Mouse (Mus musculus): ENCODE measurements around the gene Tmem43. TPM values are rescaled to one million over a fixed set of nuclear protein-coding genes. Genes with fewer than 3 reads are reported as not detected.

The Tmem43 gene
- total and polyA plus RNA-seq, 2 experiments, result 4.5 to 9.4 TPM

DNA sequence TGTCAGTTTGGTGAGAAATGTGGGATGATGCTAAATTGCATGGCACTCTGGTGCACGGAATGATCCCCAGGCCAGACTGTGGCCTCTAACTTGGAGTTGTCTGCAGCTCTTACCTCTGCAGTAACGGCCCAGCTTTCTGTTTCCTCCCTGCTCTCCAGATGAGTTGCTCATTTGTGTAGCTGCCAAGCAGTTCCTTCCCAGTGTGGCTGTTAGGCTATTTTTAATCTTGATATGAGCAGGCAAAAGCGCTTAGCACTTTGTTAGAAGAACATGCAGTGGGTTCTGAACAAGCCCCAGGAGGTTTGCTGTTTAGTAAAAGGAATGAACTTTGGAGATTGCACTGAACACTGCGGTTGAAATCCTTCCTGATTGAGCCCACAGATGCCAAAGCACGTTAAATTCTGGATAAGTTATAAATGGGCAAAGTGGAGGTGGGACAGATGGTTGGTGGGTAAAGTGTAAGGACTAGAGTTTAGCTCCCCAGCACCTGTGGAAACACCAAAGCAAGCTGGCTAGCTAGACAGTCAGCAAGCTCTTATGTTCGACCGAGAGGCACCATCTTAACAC, 45.0 kb downstream of the Tmem43 start:
- DNase-seq (ENCODE audit: extremely low read depth, low read depth, low spot score), result no peak
- WGBS, result 91% methylated on average over 7 of the region's 7 CpGs
- Histone ChIP-seq H3K36me3 (ENCODE audit: control insufficient read depth, insufficient read depth, low read length) (peaks cover 19% of the 10 kb centered on the region; the same call in 1 of the 2 replicates), H3K27ac (replicated peaks; ENCODE audit: insufficient read depth, low read depth, low read length) (no peak overlapping the region), H3K4me3 (ENCODE audit: insufficient read depth, low read depth, low read length) (no peak overlapping the region), H3K9ac (ENCODE audit: low read depth, low read length) (no peak overlapping the region), H3K4me1 (ENCODE audit: control insufficient read depth, insufficient read depth, low read length) (peaks cover 7% of the 10 kb centered on the region), H3K79me2 (ENCODE audit: control insufficient read depth, insufficient read depth, low read length) (no peaks in the 10 kb centered on the region; the same call in 1 of the 2 replicates), H3K27me3 (ENCODE audit: control insufficient read depth, insufficient read depth, low read length) (no peaks in the 10 kb centered on the region)
- TF ChIP-seq POLR2A (IDR thresholded peaks at IDR 0.05; ENCODE audit: extremely low read depth, insufficient read depth, low read length) (no peak), CTCF (IDR thresholded peaks at IDR 0.05; ENCODE audit: low read depth, low read length) (no peak)

DNA sequence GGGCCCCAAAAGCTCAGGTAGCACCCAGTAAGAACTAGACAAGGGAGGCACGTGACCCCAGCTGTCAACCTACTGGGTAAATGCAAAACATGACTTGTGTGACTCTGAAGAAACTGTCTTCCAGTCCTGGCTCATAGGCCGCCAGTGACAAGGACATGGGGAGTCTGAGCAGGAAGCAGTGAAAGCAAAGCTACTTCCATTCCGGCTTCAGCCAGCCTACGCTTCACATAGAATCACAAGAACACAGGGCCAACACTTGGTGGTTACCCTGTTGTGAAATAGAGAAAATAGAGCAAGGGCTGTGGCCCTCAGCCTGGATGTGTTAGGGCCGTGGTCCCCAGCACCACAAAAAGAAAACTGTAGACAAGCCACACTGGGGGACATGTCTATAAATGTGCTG, 49.3 kb downstream of the Tmem43 start:
- Histone ChIP-seq H3K4me3 (ENCODE audit: insufficient read depth, low read depth, low read length) (no peak overlapping the region), H3K27ac (replicated peaks; ENCODE audit: insufficient read depth, low read depth, low read length) (no peak overlapping the region), H3K27me3 (ENCODE audit: control insufficient read depth, insufficient read depth, low read length) (no peaks in the 10 kb centered on the region), H3K36me3 (ENCODE audit: control insufficient read depth, insufficient read depth, low read length) (peaks cover 19% of the 10 kb centered on the region; the same call in 1 of the 2 replicates), H3K4me1 (ENCODE audit: control insufficient read depth, insufficient read depth, low read length) (no peaks in the 10 kb centered on the region), H3K79me2 (ENCODE audit: control insufficient read depth, insufficient read depth, low read length) (no peaks in the 10 kb centered on the region), H3K9ac (ENCODE audit: low read depth, low read length) (no peak overlapping the region)
- DNase-seq (ENCODE audit: extremely low read depth, low read depth, low spot score), result no peak
- no peak for TF ChIP-seq CTCF (IDR thresholded peaks at IDR 0.05; ENCODE audit: low read depth, low read length)
- TF ChIP-seq POLR2A (IDR thresholded peaks at IDR 0.05; ENCODE audit: extremely low read depth, insufficient read depth, low read length), result no peak
- 98% methylated on average over 5 of the region's 5 CpGs for WGBS

DNA sequence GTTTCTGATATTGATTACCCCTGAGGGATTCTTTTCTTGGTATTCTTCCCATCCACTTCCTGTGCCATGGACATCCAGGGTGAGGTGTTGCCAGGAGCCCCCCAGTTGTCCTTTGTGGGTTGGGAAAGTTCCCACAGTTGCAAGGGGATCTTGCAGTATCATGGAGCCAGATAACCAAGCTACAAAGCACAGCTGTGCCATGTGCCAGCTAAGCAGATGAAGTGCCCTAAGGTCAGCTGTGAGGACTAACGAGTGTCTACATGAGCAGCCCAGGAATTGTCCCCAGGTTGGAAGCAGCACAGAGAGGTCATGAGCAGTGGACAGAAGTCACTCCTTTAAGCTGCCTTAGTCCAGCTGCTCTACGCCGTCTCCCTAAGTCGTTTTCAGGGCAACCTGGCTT, 52.0 kb downstream of the Tmem43 start:
- no peak overlapping the region for H3K4me3 ChIP-seq (ENCODE audit: insufficient read depth, low read depth, low read length)
- no peak overlapping the region for H3K27ac ChIP-seq (replicated peaks; ENCODE audit: insufficient read depth, low read depth, low read length)
- peaks cover 7% of the 10 kb centered on the region; the same call in 1 of the 2 replicates for H3K36me3 ChIP-seq (ENCODE audit: control insufficient read depth, insufficient read depth, low read length)
- no peaks in the 10 kb centered on the region for H3K27me3 ChIP-seq (ENCODE audit: control insufficient read depth, insufficient read depth, low read length)
- H3K9ac ChIP-seq (ENCODE audit: low read depth, low read length), result no peak overlapping the region
- DNase-seq (ENCODE audit: extremely low read depth, low read depth, low spot score), result no peak
- no peaks in the 10 kb centered on the region for H3K79me2 ChIP-seq (ENCODE audit: control insufficient read depth, insufficient read depth, low read length)
- H3K4me1 ChIP-seq (ENCODE audit: control insufficient read depth, insufficient read depth, low read length), result no peaks in the 10 kb centered on the region
- WGBS, result 80% methylated on average over 4 of the region's 4 CpGs
- TF ChIP-seq CTCF (IDR thresholded peaks at IDR 0.05; ENCODE audit: low read depth, low read length) (no peak), POLR2A (IDR thresholded peaks at IDR 0.05; ENCODE audit: extremely low read depth, insufficient read depth, low read length) (no peak)

DNA sequence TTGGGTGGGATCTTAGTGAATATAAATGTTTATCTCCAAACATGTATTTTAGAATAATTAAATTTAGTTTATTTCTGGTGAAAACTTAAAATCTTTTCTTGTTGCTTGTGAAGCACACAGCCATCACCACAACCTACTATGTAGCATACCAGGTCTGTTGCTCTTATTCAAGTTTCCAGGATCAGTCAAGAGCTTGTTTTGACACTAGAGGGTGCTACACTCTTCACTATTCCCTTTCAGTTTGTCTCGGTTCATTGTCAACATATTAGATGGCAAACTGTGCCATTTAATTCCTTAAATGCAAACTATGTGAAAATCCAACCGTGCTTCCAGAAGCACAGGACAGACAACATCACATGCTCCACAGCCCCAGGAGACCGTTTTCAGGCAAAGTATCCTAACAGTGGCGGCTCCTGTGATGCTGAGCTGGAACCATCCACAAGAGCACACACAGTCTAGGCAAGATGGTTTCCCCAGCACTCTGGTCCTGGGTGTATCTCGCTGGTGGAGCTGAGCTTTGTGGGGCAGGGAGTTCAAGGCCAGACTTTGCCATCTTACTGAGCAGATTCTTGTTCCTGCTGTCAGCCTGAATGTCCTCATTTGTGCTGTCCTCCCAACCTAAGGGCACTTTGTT, 53.8 kb downstream of the Tmem43 start:
- TF ChIP-seq CTCF (IDR thresholded peaks at IDR 0.05; ENCODE audit: low read depth, low read length) (peak; percentile 47), POLR2A (IDR thresholded peaks at IDR 0.05; ENCODE audit: extremely low read depth, insufficient read depth, low read length) (no peak)
- DNase-seq (ENCODE audit: extremely low read depth, low read depth, low spot score), result peak; percentile 57
- Histone ChIP-seq H3K79me2 (ENCODE audit: control insufficient read depth, insufficient read depth, low read length) (no peaks in the 10 kb centered on the region), H3K9ac (ENCODE audit: low read depth, low read length) (no peak overlapping the region), H3K27me3 (ENCODE audit: control insufficient read depth, insufficient read depth, low read length) (no peaks in the 10 kb centered on the region), H3K27ac (replicated peaks; ENCODE audit: insufficient read depth, low read depth, low read length) (no peak overlapping the region), H3K4me3 (ENCODE audit: insufficient read depth, low read depth, low read length) (no peak overlapping the region), H3K4me1 (ENCODE audit: control insufficient read depth, insufficient read depth, low read length) (no peaks in the 10 kb centered on the region), H3K36me3 (ENCODE audit: control insufficient read depth, insufficient read depth, low read length) (no peaks in the 10 kb centered on the region)
- 35% methylated on average over 5 of the region's 5 CpGs for WGBS

GRCm38 (mm10) chr6:91528265-91528664, 54.8 kb downstream of the Tmem43 start:
- DNase-seq (ENCODE audit: extremely low read depth, low read depth, low spot score), result peak; percentile 68
- TF ChIP-seq POLR2A (IDR thresholded peaks at IDR 0.05; ENCODE audit: extremely low read depth, insufficient read depth, low read length) (no peak), CTCF (IDR thresholded peaks at IDR 0.05; ENCODE audit: low read depth, low read length) (no peak)
- 53% methylated on average over 7 of the region's 7 CpGs for WGBS
- Histone ChIP-seq H3K4me3 (ENCODE audit: insufficient read depth, low read depth, low read length) (no peak overlapping the region), H3K4me1 (ENCODE audit: control insufficient read depth, insufficient read depth, low read length) (no peaks in the 10 kb centered on the region), H3K79me2 (ENCODE audit: control insufficient read depth, insufficient read depth, low read length) (no peaks in the 10 kb centered on the region), H3K27ac (replicated peaks; ENCODE audit: insufficient read depth, low read depth, low read length) (no peak overlapping the region), H3K27me3 (ENCODE audit: control insufficient read depth, insufficient read depth, low read length) (no peaks in the 10 kb centered on the region), H3K9ac (ENCODE audit: low read depth, low read length) (no peak overlapping the region), H3K36me3 (ENCODE audit: control insufficient read depth, insufficient read depth, low read length) (no peaks in the 10 kb centered on the region)

DNA sequence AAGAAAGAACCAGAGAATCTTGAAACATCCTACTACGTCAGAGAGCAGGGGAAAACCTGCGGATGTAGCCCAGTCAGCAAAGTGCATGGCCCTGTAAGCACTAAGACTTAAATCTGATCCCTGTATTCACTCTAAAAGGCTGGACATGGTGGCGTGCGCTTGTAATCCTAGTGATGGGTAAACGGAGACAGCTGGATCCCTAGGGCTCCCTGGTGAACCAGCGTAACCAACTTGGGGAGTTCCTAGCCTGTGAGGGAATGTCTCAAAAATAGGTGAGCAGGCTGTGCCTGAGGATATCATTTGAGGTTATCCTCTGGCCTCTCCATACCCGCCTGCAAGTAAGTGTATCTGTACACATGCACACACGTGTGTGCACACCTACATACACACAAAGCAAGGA, 57.2 kb downstream of the Tmem43 start:
- no peak for DNase-seq (ENCODE audit: extremely low read depth, low read depth, low spot score)
- whole genome bisulfite sequencing, result 92% methylated on average over 8 of the region's 8 CpGs
- no peak overlapping the region for H3K27ac ChIP-seq (replicated peaks; ENCODE audit: insufficient read depth, low read depth, low read length)
- H3K36me3 ChIP-seq (ENCODE audit: control insufficient read depth, insufficient read depth, low read length), result no peaks in the 10 kb centered on the region
- H3K9ac ChIP-seq (ENCODE audit: low read depth, low read length), result no peak overlapping the region
- H3K4me1 ChIP-seq (ENCODE audit: control insufficient read depth, insufficient read depth, low read length), result no peaks in the 10 kb centered on the region
- H3K79me2 ChIP-seq (ENCODE audit: control insufficient read depth, insufficient read depth, low read length), result no peaks in the 10 kb centered on the region
- no peaks in the 10 kb centered on the region for H3K27me3 ChIP-seq (ENCODE audit: control insufficient read depth, insufficient read depth, low read length)
- TF ChIP-seq CTCF (IDR thresholded peaks at IDR 0.05; ENCODE audit: low read depth, low read length) (no peak), POLR2A (IDR thresholded peaks at IDR 0.05; ENCODE audit: extremely low read depth, insufficient read depth, low read length) (no peak)
- no peak overlapping the region for H3K4me3 ChIP-seq (ENCODE audit: insufficient read depth, low read depth, low read length)
